Mouse (Mus musculus) neural tube, embryonic 11.5 days (tissue): ENCODE results near the gene Snx3. TPM values are rescaled to one million over a fixed set of nuclear protein-coding genes. Genes with fewer than 3 reads are reported as not detected.

Source experiments
- ATAC-seq: fragments of 200-750 bp; cut with Nextera tagmentation; 2 replicates; pipeline ENCODE4 v1.8.0; 2017; ENCODE audit warnings: moderate number of reproducible peaks, mild to moderate bottlenecking, moderate TSS enrichment, moderate library complexity; ENCODE audit not compliant: insufficient read depth, low FRiP score, low TSS enrichment
- DNase-seq: peaks from one replicate; pipeline ENCODE4 v3.0.0-alpha.2; 2015; ENCODE audit warnings: low spot score
- H3K27ac ChIP-seq: fragments of 300-500 bp; sonication (generic); 2 replicates; pipeline ENCODE4 v1.5.1; 2014; ENCODE audit warnings: low read depth, mild to moderate bottlenecking, low read length
- H3K27me3 ChIP-seq: fragments of 300-500 bp; sonication (generic); 2 replicates; pipeline ENCODE4 v1.6.1; 2014; ENCODE audit warnings: mild to moderate bottlenecking, low read length, mixed read lengths; ENCODE audit not compliant: control insufficient read depth, insufficient read depth
- H3K36me3 ChIP-seq: fragments of 300-500 bp; sonication (generic); 2 replicates; pipeline ENCODE4 v1.6.1; 2014; ENCODE audit warnings: mild to moderate bottlenecking, low read length, moderate library complexity, mixed read lengths; ENCODE audit not compliant: control insufficient read depth, insufficient read depth
- H3K4me1 ChIP-seq: fragments of 300-500 bp; sonication (generic); 2 replicates; pipeline ENCODE4 v1.6.1; 2014; ENCODE audit warnings: low read length, mixed read lengths; ENCODE audit not compliant: control insufficient read depth, insufficient read depth
- H3K4me2 ChIP-seq: fragments of 300-500 bp; sonication (generic); 2 replicates; pipeline ENCODE4 v1.6.1; 2014; ENCODE audit warnings: low read depth, mild to moderate bottlenecking, moderate library complexity
- H3K4me3 ChIP-seq: fragments of 300-500 bp; sonication (generic); 2 replicates; pipeline ENCODE4 v1.5.1; 2014; ENCODE audit warnings: low read depth, low read length
- H3K9ac ChIP-seq: fragments of 300-500 bp; sonication (generic); 2 replicates; pipeline ENCODE4 v1.6.1; 2014; ENCODE audit warnings: mild to moderate bottlenecking, low read length
- H3K9me3 ChIP-seq: fragments of 300-500 bp; sonication (generic); 2 replicates; pipeline ENCODE4 v1.6.1; 2016; ENCODE audit warnings: low read length; ENCODE audit not compliant: control insufficient read depth
- WGBS: fragments of 180-500 bp; shearing (Covaris S2); extraction: QIAGEN DNeasy Blood & Tissue Kit; methylation state at CpG from one replicate; pipeline ENCODE4 v1.1.7; 2014; 5-methylcytosine and 5-hydroxymethylcytosine counted together
- polyA plus RNA-seq: library from polyadenylated mRNA; unstranded; fragments of >200 nt; fragmentation: Nextera tagmentation; extraction: Ambion mirVana; gene quantifications from 2 replicates; pipeline ENCODE4 v1.2.1, GENCODE M21; 2014

The Snx3 gene
- polyA plus RNA-seq, result 226 TPM in 2 replicates

GRCm38 (mm10) chr10:42501775-42502348 is at the start of gene Snx3:
Snx3 (plus strand) TSS chr10:42502030.
- no peaks in the 10 kb centered on the region for H3K27me3 ChIP-seq
- peak within 1 kb of the TSS; percentile 84 for H3K4me3 ChIP-seq
- ATAC-seq, result peak; percentile 97
- peak within 1 kb of the TSS; percentile 47 for H3K4me2 ChIP-seq
- H3K9ac ChIP-seq, result peak within 1 kb of the TSS; percentile 89
- under 1% methylated on average over 65 of the region's 68 CpGs for WGBS
- DNase-seq, result peak; percentile 98
- H3K27ac ChIP-seq, result peak within 1 kb of the TSS; percentile 92
- H3K9me3 ChIP-seq, result no peaks in the 10 kb centered on the region
- no peaks in the 10 kb centered on the region for H3K36me3 ChIP-seq
- H3K4me1 ChIP-seq, result 0 out of 2 replicates have a peak, but pooled peaks cover 2% of the 10 kb centered on the region

- DNase-seq (no peak), ATAC-seq (no peak)
- 88% methylated on average over 11 of the region's 11 CpGs for WGBS
- H3K4me2 ChIP-seq, result no peak overlapping the region
- H3K4me1 ChIP-seq, result peaks cover 1% of the 10 kb centered on the region; the same call in 1 of the 2 replicates
- no peaks in the 10 kb centered on the region for H3K9me3 ChIP-seq
- H3K27ac ChIP-seq, result no peak overlapping the region
- H3K4me3 ChIP-seq, result no peak overlapping the region
- H3K27me3 ChIP-seq, result no peaks in the 10 kb centered on the region
- no peak overlapping the region for H3K9ac ChIP-seq
- H3K36me3 ChIP-seq, result no peaks in the 10 kb centered on the region
Observed at GRCm38 (mm10) chr10:42454266-42454665, 47.6 kb upstream of the Snx3 start.

- no peaks in the 10 kb centered on the region for H3K4me1 ChIP-seq
- no peak overlapping the region for H3K9ac ChIP-seq
- no peaks in the 10 kb centered on the region for H3K27me3 ChIP-seq
- no peaks in the 10 kb centered on the region for H3K9me3 ChIP-seq
- no peak overlapping the region for H3K4me2 ChIP-seq
- ATAC-seq, result no peak
- 86% methylated on average over 6 of the region's 6 CpGs for WGBS
- no peak for DNase-seq
- H3K27ac ChIP-seq, result no peak overlapping the region
- no peak overlapping the region for H3K4me3 ChIP-seq
- no peaks in the 10 kb centered on the region for H3K36me3 ChIP-seq
Observed at GRCm38 (mm10) chr10:42454690-42455089, 47.1 kb upstream of the Snx3 start.

- no peaks in the 10 kb centered on the region for H3K4me1 ChIP-seq
- ATAC-seq (no peak), DNase-seq (no peak)
- no peak overlapping the region for H3K4me2 ChIP-seq
- H3K27ac ChIP-seq, result no peak overlapping the region
- H3K9me3 ChIP-seq, result no peaks in the 10 kb centered on the region
- no peak overlapping the region for H3K4me3 ChIP-seq
- WGBS, result 91% methylated on average over 5 of the region's 5 CpGs
- H3K36me3 ChIP-seq, result no peaks in the 10 kb centered on the region
- H3K27me3 ChIP-seq, result no peaks in the 10 kb centered on the region
- H3K9ac ChIP-seq, result no peak overlapping the region
Observed at GRCm38 (mm10) chr10:42455981-42456380, 45.8 kb upstream of the Snx3 start.

- Histone ChIP-seq H3K4me1 (no peaks in the 10 kb centered on the region), H3K27me3 (no peaks in the 10 kb centered on the region), H3K9ac (no peak overlapping the region), H3K9me3 (no peaks in the 10 kb centered on the region), H3K36me3 (no peaks in the 10 kb centered on the region), H3K27ac (no peak overlapping the region), H3K4me2 (no peak overlapping the region), H3K4me3 (no peak overlapping the region)
- 85% methylated on average over 9 of the region's 9 CpGs for WGBS
- DNase-seq (no peak), ATAC-seq (no peak)
Observed at GRCm38 (mm10) chr10:42457557-42458191, 44.2 kb upstream of the Snx3 start.

- 31% methylated on average over 5 of the region's 5 CpGs for WGBS
- Histone ChIP-seq H3K4me2 (no peak overlapping the region), H3K4me1 (no peaks in the 10 kb centered on the region), H3K36me3 (no peaks in the 10 kb centered on the region), H3K9me3 (no peaks in the 10 kb centered on the region), H3K27me3 (no peaks in the 10 kb centered on the region), H3K9ac (no peak overlapping the region), H3K27ac (no peak overlapping the region), H3K4me3 (no peak overlapping the region)
- ATAC-seq, result no peak
- DNase-seq, result no peak
Observed at GRCm38 (mm10) chr10:42464224-42464623, 37.6 kb upstream of the Snx3 start.

GRCm38 (mm10) chr10:42464805-42465204 is 37.0 kb upstream of the Snx3 start:
- Histone ChIP-seq H3K27ac (no peak overlapping the region), H3K36me3 (no peaks in the 10 kb centered on the region), H3K4me1 (no peaks in the 10 kb centered on the region), H3K9ac (no peak overlapping the region), H3K27me3 (no peaks in the 10 kb centered on the region), H3K4me2 (no peak overlapping the region), H3K9me3 (no peaks in the 10 kb centered on the region), H3K4me3 (no peak overlapping the region)
- WGBS, result 76% methylated on average over 14 of the region's 14 CpGs
- ATAC-seq, result no peak
- no peak for DNase-seq

GRCm38 (mm10) chr10:42474946-42475514 is 26.8 kb upstream of the Snx3 start:
- H3K4me3 ChIP-seq, result no peak overlapping the region
- ATAC-seq (no peak), DNase-seq (no peak)
- H3K9me3 ChIP-seq, result no peaks in the 10 kb centered on the region
- H3K9ac ChIP-seq, result no peak overlapping the region
- WGBS, result 85% methylated on average over 6 of the region's 6 CpGs
- no peak overlapping the region for H3K27ac ChIP-seq
- no peaks in the 10 kb centered on the region for H3K36me3 ChIP-seq
- H3K4me1 ChIP-seq, result 0 out of 2 replicates have a peak, but pooled peaks cover 3% of the 10 kb centered on the region
- no peak overlapping the region for H3K4me2 ChIP-seq
- H3K27me3 ChIP-seq, result no peaks in the 10 kb centered on the region
